Mouse (Mus musculus) embryonic facial prominence, embryonic 13.5 days (tissue): Measurements from ENCODE around the gene Eif2b3. TPM values are rescaled to one million over a fixed set of nuclear protein-coding genes. Genes with fewer than 3 reads are reported as not detected.

Source experiments
- ATAC-seq: fragments of 200-750 bp; cut with Nextera tagmentation; 2 replicates; pipeline ENCODE4 v1.8.0; 2017; ENCODE audit warnings: low read depth; ENCODE audit not compliant: insufficient number of reproducible peaks, insufficient read depth, low FRiP score, low TSS enrichment
- H3K27ac ChIP-seq: fragments of 300-500 bp; sonication (generic); 2 replicates; pipeline ENCODE4 v1.5.1; 2015; ENCODE audit warnings: moderate library complexity, mild to moderate bottlenecking, inconsistent platforms
- H3K27me3 ChIP-seq: fragments of 300-500 bp; sonication (generic); 2 replicates; pipeline ENCODE4 v1.6.1; 2015; ENCODE audit warnings: mild to moderate bottlenecking, inconsistent platforms
- H3K36me3 ChIP-seq: fragments of 300-500 bp; sonication (generic); 2 replicates; pipeline ENCODE4 v1.6.1; 2015; ENCODE audit warnings: mild to moderate bottlenecking, inconsistent platforms
- H3K4me1 ChIP-seq: fragments of 300-500 bp; sonication (generic); 2 replicates; pipeline ENCODE4 v1.6.1; 2015; ENCODE audit warnings: inconsistent platforms
- H3K4me2 ChIP-seq: fragments of 300-500 bp; sonication (generic); 2 replicates; pipeline ENCODE4 v1.6.1; 2015; ENCODE audit warnings: moderate library complexity, mild to moderate bottlenecking, inconsistent platforms
- H3K4me3 ChIP-seq: fragments of 300-500 bp; sonication (generic); 2 replicates; pipeline ENCODE4 v1.5.1; 2015; ENCODE audit warnings: mild to moderate bottlenecking, inconsistent platforms
- H3K9ac ChIP-seq: fragments of 300-500 bp; sonication (generic); 2 replicates; pipeline ENCODE4 v1.6.1; 2015; ENCODE audit warnings: mild to moderate bottlenecking, inconsistent platforms
- H3K9me3 ChIP-seq: fragments of 300-500 bp; sonication (generic); 2 replicates; pipeline ENCODE4 v1.6.1; 2016; ENCODE audit warnings: inconsistent platforms
- WGBS: fragments of 180-500 bp; shearing (Covaris S2); methylation state at CpG from one replicate; pipeline ENCODE4 v1.1.7; 2015; ENCODE audit warnings: mixed read lengths; 5-methylcytosine and 5-hydroxymethylcytosine counted together
- polyA plus RNA-seq: library from polyadenylated mRNA; unstranded; fragments of >200 nt; fragmentation: Nextera tagmentation; extraction: Ambion mirVana; gene quantifications from 2 replicates; pipeline ENCODE4 v1.2.1, GENCODE M21; 2015

The Eif2b3 gene
- polyA plus RNA-seq, 1 experiment from 2014 or later: 45.7 TPM

DNA sequence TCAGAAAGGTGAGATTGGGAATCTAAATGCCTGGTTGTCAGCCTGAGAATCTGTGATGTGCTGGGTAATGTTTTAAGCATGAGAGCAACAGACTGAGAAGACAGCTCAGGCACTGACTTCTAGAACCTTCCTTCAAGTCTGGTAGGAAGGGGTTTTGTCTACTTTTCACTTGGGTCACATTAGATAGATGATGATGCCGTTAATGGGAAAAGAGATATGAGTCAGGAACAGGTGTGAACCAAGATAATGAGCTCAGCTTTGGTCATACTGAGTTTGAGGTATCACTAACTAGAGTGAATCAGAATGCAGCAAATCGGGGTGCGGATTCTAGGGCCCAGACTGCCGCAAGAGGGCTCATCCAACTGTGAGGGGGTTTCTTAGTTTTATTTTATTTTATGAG is 4.3 kb downstream of the Eif2b3 start:
- Histone ChIP-seq H3K27me3 (no peaks in the 10 kb centered on the region), H3K4me2 (no peak overlapping the region), H3K4me3 (no peak overlapping the region), H3K9ac (no peak overlapping the region), H3K27ac (no peak overlapping the region), H3K9me3 (no peaks in the 10 kb centered on the region), H3K36me3 (peaks cover 29% of the 10 kb centered on the region), H3K4me1 (peaks cover 8% of the 10 kb centered on the region)
- WGBS: 96% methylated on average over 4 of the region's 4 CpGs
- no peak for ATAC-seq

DNA sequence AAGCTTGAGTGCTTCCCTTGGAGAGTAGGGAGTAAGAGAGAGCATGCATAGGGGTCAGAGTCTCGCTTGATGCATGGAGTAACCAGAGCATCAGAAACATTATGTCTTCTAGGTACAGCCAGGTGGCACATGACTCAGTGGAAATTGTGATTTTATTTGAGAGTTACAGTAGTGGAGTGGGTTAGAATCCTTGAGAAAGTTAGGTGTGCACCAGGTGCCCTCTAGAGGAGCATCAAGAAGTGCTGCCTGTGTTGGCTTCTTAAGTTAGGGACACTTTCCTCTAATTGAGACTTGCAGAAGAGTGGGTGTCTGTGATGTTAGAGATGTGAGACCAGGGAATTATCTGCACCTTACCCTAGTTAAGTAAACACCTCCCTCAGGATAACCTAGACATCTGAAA is 11.9 kb downstream of the Eif2b3 start:
- H3K9me3 ChIP-seq: no peaks in the 10 kb centered on the region
- H3K36me3 ChIP-seq: peaks cover 38% of the 10 kb centered on the region
- no peak for ATAC-seq
- no peak overlapping the region for H3K4me2 ChIP-seq
- H3K4me1 ChIP-seq: 0 out of 2 replicates have a peak, but pooled peaks cover 4% of the 10 kb centered on the region
- no peak overlapping the region for H3K4me3 ChIP-seq
- no peaks in the 10 kb centered on the region for H3K27me3 ChIP-seq
- no peak overlapping the region for H3K27ac ChIP-seq
- WGBS: 93% methylated on average over 1 of the region's 1 CpGs
- H3K9ac ChIP-seq: no peak overlapping the region

DNA sequence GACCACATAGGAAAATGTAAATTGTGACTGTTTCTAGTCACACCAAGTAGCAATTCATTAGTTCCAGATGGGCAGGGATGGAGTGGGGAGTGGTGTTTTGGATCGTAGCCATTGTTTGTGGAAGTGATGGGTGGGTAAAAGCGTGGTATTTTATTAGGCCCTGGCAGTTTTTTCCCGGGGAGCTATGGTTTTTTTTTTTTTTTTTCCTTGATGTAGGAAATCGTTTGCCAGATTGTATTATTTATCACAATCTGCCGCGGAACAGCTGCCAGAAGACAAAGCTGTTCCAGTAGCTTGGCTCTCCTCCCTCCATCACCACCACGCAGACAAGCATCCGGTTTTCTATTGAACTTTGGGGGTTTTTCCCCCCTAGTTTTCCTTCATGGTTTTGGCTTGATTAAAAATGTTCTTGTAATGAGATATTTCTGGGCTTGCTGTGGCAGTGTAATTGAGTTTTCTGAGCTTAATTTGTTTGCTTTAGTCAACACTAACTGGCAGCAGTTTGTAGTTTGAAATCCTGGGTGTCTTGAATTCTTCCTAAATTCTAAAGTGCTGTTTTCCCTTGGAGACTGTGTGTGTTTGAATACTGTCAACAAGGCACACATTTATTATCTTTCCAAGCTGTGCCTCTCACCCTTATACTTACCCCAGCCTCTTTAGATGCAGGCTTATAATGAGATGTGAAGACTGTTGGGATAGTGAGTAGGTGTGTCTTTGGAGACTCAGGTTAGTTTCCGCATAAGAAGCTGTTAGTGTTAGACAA is 20.9 kb downstream of the Eif2b3 start:
- no peaks in the 10 kb centered on the region for H3K27me3 ChIP-seq
- no peaks in the 10 kb centered on the region for H3K36me3 ChIP-seq
- H3K27ac ChIP-seq: peak overlapping the region; percentile 77
- ATAC-seq: peak; percentile 59; the same call in 1 of the 2 replicates
- 20% methylated on average over 9 of the region's 9 CpGs for WGBS
- peak overlapping the region; percentile 30; the same call in 1 of the 2 replicates for H3K4me2 ChIP-seq
- H3K4me3 ChIP-seq: no peak overlapping the region
- no peak overlapping the region for H3K9ac ChIP-seq
- peaks cover 24% of the 10 kb centered on the region for H3K4me1 ChIP-seq
- no peaks in the 10 kb centered on the region for H3K9me3 ChIP-seq

DNA sequence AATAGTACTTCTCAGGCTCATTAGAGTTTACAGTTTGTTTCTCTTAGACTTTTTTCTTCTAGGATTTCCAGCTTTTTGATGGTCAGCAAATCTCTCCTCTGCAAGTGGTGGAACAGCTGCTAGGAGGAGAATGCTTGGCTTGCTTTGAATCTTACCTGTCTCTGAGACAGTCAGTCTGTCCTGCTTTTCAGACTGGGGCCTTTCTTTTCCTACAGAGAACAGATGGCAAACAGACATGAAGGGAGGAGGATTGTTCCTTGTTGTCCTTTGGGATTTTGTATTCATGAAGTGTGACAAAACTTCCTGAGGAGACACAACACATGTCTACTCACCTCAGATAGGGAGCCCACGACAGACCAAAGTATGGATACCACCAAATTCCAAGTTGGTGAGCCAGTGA is 21.6 kb downstream of the Eif2b3 start:
- no peaks in the 10 kb centered on the region for H3K27me3 ChIP-seq
- no peaks in the 10 kb centered on the region for H3K9me3 ChIP-seq
- H3K4me2 ChIP-seq: no peak overlapping the region
- H3K9ac ChIP-seq: no peak overlapping the region
- no peak overlapping the region for H3K4me3 ChIP-seq
- H3K27ac ChIP-seq: peak overlapping the region; percentile 77
- no peaks in the 10 kb centered on the region for H3K36me3 ChIP-seq
- H3K4me1 ChIP-seq: peaks cover 24% of the 10 kb centered on the region
- WGBS: 43% methylated on average over 1 of the region's 1 CpGs
- ATAC-seq: no peak

DNA sequence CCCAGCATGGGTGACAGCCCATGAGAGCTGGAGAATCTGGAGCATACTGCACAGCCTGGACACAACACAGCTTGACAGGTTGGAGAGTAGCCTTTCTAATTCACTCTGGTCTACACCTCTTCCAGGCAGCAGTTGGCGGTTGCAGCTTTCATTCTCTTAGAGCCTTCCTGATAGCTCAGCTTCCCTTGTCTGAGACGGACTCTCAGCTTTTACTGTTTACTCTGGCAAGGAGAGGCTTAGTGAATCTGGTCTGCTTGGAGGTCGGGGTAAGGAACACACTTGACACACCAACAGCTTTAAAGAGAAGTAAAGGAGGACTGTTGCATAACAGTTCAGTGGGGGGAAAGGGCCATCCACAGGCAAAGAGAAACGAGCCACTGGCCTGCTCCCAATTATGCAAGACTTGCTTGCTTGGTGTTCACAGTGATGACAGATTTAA is 22.1 kb downstream of the Eif2b3 start:
- no peak overlapping the region for H3K4me2 ChIP-seq
- 63% methylated on average over 4 of the region's 4 CpGs for WGBS
- no peak for ATAC-seq
- H3K9me3 ChIP-seq: no peaks in the 10 kb centered on the region
- H3K4me3 ChIP-seq: no peak overlapping the region
- H3K4me1 ChIP-seq: peaks cover 24% of the 10 kb centered on the region
- no peaks in the 10 kb centered on the region for H3K36me3 ChIP-seq
- no peak overlapping the region for H3K27ac ChIP-seq
- H3K9ac ChIP-seq: no peak overlapping the region
- H3K27me3 ChIP-seq: no peaks in the 10 kb centered on the region

DNA sequence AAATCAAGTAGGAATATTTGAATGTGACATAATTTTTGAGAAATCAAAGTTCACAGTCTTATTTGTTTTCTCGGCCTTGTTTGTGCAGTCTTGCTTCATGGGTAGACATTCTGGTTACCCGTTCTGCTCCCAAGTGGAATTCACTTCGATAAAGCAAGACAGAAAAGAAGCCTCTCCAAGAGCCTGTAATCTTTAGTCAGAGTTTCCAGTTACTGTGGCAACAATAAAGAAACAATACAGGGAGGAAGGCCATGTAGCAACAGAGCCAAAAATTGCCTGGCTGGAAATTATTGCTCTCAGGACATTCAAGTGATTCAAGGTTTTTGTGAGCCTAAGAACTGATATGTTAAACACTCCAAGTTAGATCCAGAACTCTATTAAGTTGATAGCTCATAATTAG is 29.6 kb downstream of the Eif2b3 start:
- no peaks in the 10 kb centered on the region for H3K27me3 ChIP-seq
- no peak overlapping the region for H3K4me2 ChIP-seq
- no peak overlapping the region for H3K4me3 ChIP-seq
- 78% methylated on average over 3 of the region's 3 CpGs for WGBS
- no peak overlapping the region for H3K9ac ChIP-seq
- peaks cover 27% of the 10 kb centered on the region; the same call in 1 of the 2 replicates for H3K36me3 ChIP-seq
- no peak overlapping the region for H3K27ac ChIP-seq
- H3K4me1 ChIP-seq: no peaks in the 10 kb centered on the region
- no peaks in the 10 kb centered on the region for H3K9me3 ChIP-seq
- no peak for ATAC-seq

DNA sequence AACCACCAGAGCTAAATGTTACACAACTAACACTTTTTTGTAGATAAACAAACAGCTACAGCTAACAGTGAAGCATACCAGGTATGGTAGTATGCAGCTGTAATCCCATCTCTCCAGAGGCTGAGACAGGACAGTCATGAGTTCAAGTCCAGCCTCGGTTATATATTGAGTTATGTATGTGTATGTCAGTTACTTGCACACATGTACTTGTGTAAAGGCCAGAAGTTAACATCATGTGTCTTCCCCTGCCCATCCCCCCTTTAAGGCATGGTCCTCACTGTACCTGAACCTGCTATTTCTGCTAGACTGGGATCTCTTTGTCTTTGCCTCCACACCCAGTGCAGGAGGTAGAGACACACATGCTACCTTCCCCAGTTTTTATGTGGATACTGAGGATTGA is 30.3 kb downstream of the Eif2b3 start:
- 94% methylated on average over 1 of the region's 1 CpGs for WGBS
- no peak overlapping the region for H3K27ac ChIP-seq
- no peak overlapping the region for H3K9ac ChIP-seq
- no peaks in the 10 kb centered on the region for H3K4me1 ChIP-seq
- no peak overlapping the region for H3K4me2 ChIP-seq
- no peak overlapping the region for H3K4me3 ChIP-seq
- no peaks in the 10 kb centered on the region for H3K27me3 ChIP-seq
- no peak for ATAC-seq
- H3K36me3 ChIP-seq: peaks cover 31% of the 10 kb centered on the region; the same call in 1 of the 2 replicates
- no peaks in the 10 kb centered on the region for H3K9me3 ChIP-seq

DNA sequence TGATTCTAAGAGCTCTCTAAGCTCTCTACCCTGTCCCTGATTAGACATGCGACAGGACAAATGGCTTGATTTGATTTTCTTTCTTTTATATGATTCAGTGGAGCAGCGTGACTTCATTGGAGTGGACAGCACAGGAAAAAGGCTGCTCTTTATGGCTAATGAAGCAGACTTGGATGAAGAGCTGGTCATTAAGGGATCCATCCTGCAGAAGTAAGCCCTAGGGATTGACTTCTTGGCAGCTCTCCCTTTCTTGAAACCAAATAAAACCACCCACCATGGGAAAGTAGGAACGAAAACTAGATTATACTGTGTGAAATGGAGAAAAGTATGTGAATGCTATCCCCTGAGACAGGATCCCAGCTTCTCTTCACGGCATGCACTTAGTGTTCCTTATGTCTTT is 33.4 kb downstream of the Eif2b3 start:
- H3K4me3 ChIP-seq: no peak overlapping the region
- no peak for ATAC-seq

DNA sequence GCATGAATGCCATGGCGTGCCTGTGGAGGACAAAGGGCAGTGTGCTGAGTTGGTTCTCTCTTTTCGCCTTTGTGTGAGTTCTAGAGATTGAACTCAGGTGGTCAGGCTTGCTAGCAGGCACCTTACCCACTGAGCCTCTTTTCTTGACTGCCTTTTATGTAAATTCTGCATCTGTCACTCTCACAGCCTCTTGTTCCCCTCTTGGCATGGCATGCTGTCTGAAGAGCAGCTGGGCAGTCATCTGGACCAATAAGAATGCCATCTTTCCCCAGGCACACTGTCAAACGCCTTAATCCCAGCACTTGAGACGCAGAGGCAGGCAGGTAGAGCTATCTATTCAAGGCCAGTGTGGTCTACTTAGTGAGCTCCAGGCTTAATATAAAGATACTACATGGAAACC is 34.8 kb downstream of the Eif2b3 start:
- no peaks in the 10 kb centered on the region for H3K27me3 ChIP-seq
- H3K4me1 ChIP-seq: no peaks in the 10 kb centered on the region
- H3K9me3 ChIP-seq: no peaks in the 10 kb centered on the region
- no peak overlapping the region for H3K27ac ChIP-seq
- no peak overlapping the region for H3K4me2 ChIP-seq
- 82% methylated on average over 4 of the region's 4 CpGs for WGBS
- H3K9ac ChIP-seq: no peak overlapping the region
- H3K4me3 ChIP-seq: no peak overlapping the region
- no peak for ATAC-seq
- H3K36me3 ChIP-seq: peaks cover 29% of the 10 kb centered on the region

More for the DNA sequence above, 33.4 kb downstream of the Eif2b3 start:
- Histone ChIP-seq H3K9me3 (no peaks in the 10 kb centered on the region), H3K4me1 (no peaks in the 10 kb centered on the region), H3K4me2 (no peak overlapping the region), H3K27ac (no peak overlapping the region), H3K9ac (no peak overlapping the region), H3K27me3 (no peaks in the 10 kb centered on the region), H3K36me3 (peaks cover 29% of the 10 kb centered on the region; the same call in 1 of the 2 replicates)
- WGBS: 81% methylated on average over 4 of the region's 4 CpGs

DNA sequence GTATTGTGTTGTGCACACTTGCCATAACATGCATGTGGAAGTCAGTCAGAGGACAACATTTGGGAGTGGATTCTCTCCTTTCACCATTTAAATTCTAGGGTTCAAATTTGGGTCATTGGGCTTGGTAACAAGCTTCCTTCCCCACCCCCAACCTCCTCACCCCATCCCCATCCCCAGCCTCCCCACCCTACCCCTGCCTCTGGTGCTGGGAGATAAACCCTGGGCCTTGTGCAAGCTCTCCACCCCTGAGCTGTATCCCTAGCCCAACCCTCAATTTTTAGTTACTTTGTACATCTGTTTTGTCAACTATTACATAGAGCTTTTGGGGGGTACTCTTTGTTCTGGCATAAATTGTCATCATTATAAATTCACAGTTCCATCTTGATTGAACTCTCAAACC is 36.9 kb downstream of the Eif2b3 start:
- Histone ChIP-seq H3K4me1 (no peaks in the 10 kb centered on the region), H3K4me3 (no peak overlapping the region), H3K4me2 (no peak overlapping the region), H3K27ac (no peak overlapping the region), H3K27me3 (no peaks in the 10 kb centered on the region), H3K9ac (no peak overlapping the region), H3K36me3 (peaks cover 29% of the 10 kb centered on the region), H3K9me3 (no peaks in the 10 kb centered on the region)
- no peak for ATAC-seq

DNA sequence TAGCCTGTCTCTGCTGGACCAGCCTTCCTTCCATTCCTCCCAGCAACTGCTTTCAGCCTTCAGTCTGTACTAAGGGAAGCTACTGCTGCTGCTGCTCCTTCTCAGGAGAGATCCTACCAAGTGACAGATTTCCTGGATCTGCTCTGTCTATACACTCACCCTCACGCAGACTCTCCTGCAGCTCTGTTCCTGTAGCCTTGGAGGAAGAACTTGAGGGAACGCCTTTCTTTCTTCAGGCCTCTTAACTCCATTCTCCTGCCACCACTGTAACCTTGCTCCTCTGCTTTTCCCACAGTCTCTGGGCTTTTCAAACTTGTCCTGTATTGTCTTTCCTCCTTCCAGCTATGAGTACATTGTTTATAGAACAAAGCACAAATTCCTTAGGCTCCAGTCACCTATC is 37.3 kb downstream of the Eif2b3 start:
- H3K9ac ChIP-seq: no peak overlapping the region
- ATAC-seq: no peak
- H3K9me3 ChIP-seq: no peaks in the 10 kb centered on the region
- H3K27ac ChIP-seq: no peak overlapping the region
- no peaks in the 10 kb centered on the region for H3K27me3 ChIP-seq
- H3K4me2 ChIP-seq: no peak overlapping the region
- no peak overlapping the region for H3K4me3 ChIP-seq
- WGBS: 79% methylated on average over 2 of the region's 2 CpGs
- peaks cover 32% of the 10 kb centered on the region for H3K36me3 ChIP-seq
- no peaks in the 10 kb centered on the region for H3K4me1 ChIP-seq

DNA sequence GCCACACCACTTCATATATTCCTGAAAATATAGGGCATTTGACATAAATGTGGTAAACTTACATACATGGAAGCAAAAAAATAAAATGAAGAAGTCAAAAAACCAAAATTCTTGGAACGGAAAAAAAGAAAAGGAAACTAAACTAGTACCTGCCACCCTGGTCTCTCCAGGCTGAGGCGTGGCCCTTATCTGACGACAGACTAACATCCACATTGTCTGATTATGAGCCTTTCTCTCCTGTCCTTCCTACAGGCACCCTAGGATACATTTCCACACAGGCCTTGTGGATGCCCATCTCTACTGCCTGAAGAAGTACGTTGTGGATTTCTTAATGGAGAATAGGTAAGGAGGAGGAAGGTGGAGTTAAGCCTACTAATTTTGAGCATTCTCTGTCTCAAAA is 39.3 kb downstream of the Eif2b3 start:
- 88% methylated on average over 4 of the region's 4 CpGs for WGBS
- H3K27me3 ChIP-seq: no peaks in the 10 kb centered on the region
- ATAC-seq: no peak

More for the DNA sequence above, 39.3 kb downstream of the Eif2b3 start:
- Histone ChIP-seq H3K9me3 (no peaks in the 10 kb centered on the region), H3K27ac (no peak overlapping the region), H3K4me2 (no peak overlapping the region), H3K4me3 (no peak overlapping the region), H3K36me3 (peaks cover 33% of the 10 kb centered on the region), H3K9ac (no peak overlapping the region), H3K4me1 (no peaks in the 10 kb centered on the region)
